Mouse (Mus musculus) G1E (cell line): ENCODE data around the gene Cdh16.

ENCODE experiments used
- CTCF ChIP-seq: IDR thresholded peaks from 2 replicates; pipeline ENCODE4 v1.5.1; 2012; ENCODE audit warnings: low read depth, low read length, inconsistent platforms, mixed read lengths
- GATA1 ChIP-seq: IDR thresholded peaks from 2 replicates; pipeline ENCODE4 v1.6.1; 2012; ENCODE audit warnings: borderline replicate concordance, low read length, inconsistent platforms, mixed read lengths
- GATA2 ChIP-seq: IDR thresholded peaks from 2 replicates; pipeline ENCODE4 v1.6.1; 2012; ENCODE audit warnings: low read depth, low read length, inconsistent platforms, borderline replicate concordance

- TF ChIP-seq CTCF: no peak
- TF ChIP-seq GATA2: no peak
- no peak for TF ChIP-seq GATA1
Observed at GRCm38 (mm10) chr8:104560731-104561130, 63.5 kb downstream of the Cdh16 start.
